Mouse (Mus musculus): Measurements from ENCODE around the gene Bcar1. TPM values are rescaled to one million over a fixed set of nuclear protein-coding genes. Genes with fewer than 3 reads are reported as not detected.

Bcar1 gene
- polyA plus RNA-seq, 1 experiment from 2014 or later: 50.4 TPM

GRCm38 (mm10) chr8:111678111-111678510 is 65.5 kb downstream of the Bcar1 start:
- 0 out of 2 replicates have a peak, but pooled peaks cover 1% of the 10 kb centered on the region for H3K9me3 ChIP-seq (replicated peaks)
- WGBS: 45% methylated on average over 3 of the region's 3 CpGs
- H3K36me3 ChIP-seq: no peaks in the 10 kb centered on the region; the same call in 1 of the 2 replicates
- no peak overlapping the region for H3K4me3 ChIP-seq
- peak; percentile 53 for DNase-seq (ENCODE audit: low spot score)
- no peak overlapping the region for H3K27ac ChIP-seq
- no peaks in the 10 kb centered on the region for H3K4me1 ChIP-seq
- no peaks in the 10 kb centered on the region for H3K27me3 ChIP-seq (ENCODE audit: low read depth, poor library complexity, severe bottlenecking)

- Histone ChIP-seq H3K4me1 (no peaks in the 10 kb centered on the region), H3K27ac (no peak overlapping the region), H3K9me3 (replicated peaks) (0 out of 2 replicates have a peak, but pooled peaks cover 1% of the 10 kb centered on the region), H3K4me3 (no peak overlapping the region), H3K36me3 (peaks cover 13% of the 10 kb centered on the region), H3K27me3 (ENCODE audit: low read depth, poor library complexity, severe bottlenecking) (no peaks in the 10 kb centered on the region)
- WGBS: 75% methylated on average over 8 of the region's 8 CpGs
- DNase-seq (ENCODE audit: low spot score): no peak
Observed at GRCm38 (mm10) chr8:111676237-111676636, 67.4 kb downstream of the Bcar1 start.

GRCm38 (mm10) chr8:111666751-111667150 is 76.9 kb downstream of the Bcar1 start:
- no peak overlapping the region for H3K27ac ChIP-seq
- H3K4me1 ChIP-seq: no peaks in the 10 kb centered on the region
- no peak for DNase-seq (ENCODE audit: low spot score)
- WGBS: 89% methylated on average over 2 of the region's 2 CpGs
- peaks cover 56% of the 10 kb centered on the region for H3K36me3 ChIP-seq
- H3K27me3 ChIP-seq (ENCODE audit: low read depth, poor library complexity, severe bottlenecking): no peaks in the 10 kb centered on the region
- H3K9me3 ChIP-seq (replicated peaks): no peaks in the 10 kb centered on the region
- no peak overlapping the region for H3K4me3 ChIP-seq

- H3K36me3 ChIP-seq: peaks cover 38% of the 10 kb centered on the region
- no peak overlapping the region for H3K4me3 ChIP-seq
- WGBS: 92% methylated on average over 3 of the region's 3 CpGs
Observed at GRCm38 (mm10) chr8:111662473-111662872, 81.1 kb downstream of the Bcar1 start.

More at GRCm38 (mm10) chr8:111662473-111662872, 81.1 kb downstream of the Bcar1 start:
- Histone ChIP-seq H3K9me3 (replicated peaks) (no peaks in the 10 kb centered on the region), H3K27ac (no peak overlapping the region), H3K4me1 (no peaks in the 10 kb centered on the region), H3K27me3 (ENCODE audit: low read depth, poor library complexity, severe bottlenecking) (no peaks in the 10 kb centered on the region)
- DNase-seq (ENCODE audit: low spot score): peak; percentile 73

Small RNA genes lying within 50 kb of the gene (microRNA-seq; reads per million reads assigned to microRNA genes)
- gene Mir7076: not detected

Other genes with a start within 250 kb of the Bcar1 start
- gene Wdr59, start 221.7 kb downstream of the Bcar1 start, polyA plus RNA-seq (2016; fragmentation: Nextera tagmentation; extraction: Ambion mirVana): 5.7 and 6.4 TPM in 2 replicates
- 42.1 and 44.8 TPM in 2 replicates for gene Znrf1, start 207.7 kb downstream of the Bcar1 start, polyA plus RNA-seq (2016; fragmentation: Nextera tagmentation; extraction: Ambion mirVana)
- gene Ldhd, start 113.4 kb downstream of the Bcar1 start, polyA plus RNA-seq (2016; fragmentation: Nextera tagmentation; extraction: Ambion mirVana): 0.11 and 0.25 TPM in 2 replicates
- 21.6 and 21.7 TPM in 2 replicates for gene Zfp1, start 100.4 kb downstream of the Bcar1 start, polyA plus RNA-seq (2016; fragmentation: Nextera tagmentation; extraction: Ambion mirVana)
- gene Ctrb1, start 52.8 kb downstream of the Bcar1 start, polyA plus RNA-seq (2016; fragmentation: Nextera tagmentation; extraction: Ambion mirVana): not detected in 2 replicates
- 230 and 231 TPM in 2 replicates for gene Cfdp1, start 110.5 kb upstream of the Bcar1 start, polyA plus RNA-seq (2016; fragmentation: Nextera tagmentation; extraction: Ambion mirVana)
- gene Tmem170, start 132.9 kb upstream of the Bcar1 start, polyA plus RNA-seq (2016; fragmentation: Nextera tagmentation; extraction: Ambion mirVana): 7.9 and 8.9 TPM in 2 replicates
- 1.8 and 2.4 TPM in 2 replicates for gene Chst5, start 166.6 kb upstream of the Bcar1 start, polyA plus RNA-seq (2016; fragmentation: Nextera tagmentation; extraction: Ambion mirVana)
- gene Tmem231, start 190.1 kb upstream of the Bcar1 start, polyA plus RNA-seq (2016; fragmentation: Nextera tagmentation; extraction: Ambion mirVana): 18.0 and 24.2 TPM in 2 replicates
- 166 and 173 TPM in 2 replicates for gene Gabarapl2, start 196.9 kb upstream of the Bcar1 start, polyA plus RNA-seq (2016; fragmentation: Nextera tagmentation; extraction: Ambion mirVana)
- gene Adat1, start 248.5 kb upstream of the Bcar1 start, polyA plus RNA-seq (2016; fragmentation: Nextera tagmentation; extraction: Ambion mirVana): 18.3 and 18.4 TPM in 2 replicates

All from limb, embryonic 10.5 days (tissue).